Mouse (Mus musculus) ES-CJ7 (cell line): Measurements from ENCODE around the gene Pcgf2.
"Not testable (repeated sequence)": the region's sequence is repeated elsewhere in the genome, so short reads cannot be mapped to it uniquely, and the experiment has no call there.

Experiments used
- DNase-seq: peaks from one replicate; pipeline ENCODE4 v3.0.0; 2011; ENCODE audit warnings: low read depth, low spot score

Gene Pcgf2

GRCm38 (mm10) chr11:97700003-97700745 is at the start of gene Pcgf2:
Gene Pcgf2 (minus strand): TSS chr11:97700497.
- DNase-seq: no peak

GRCm38 (mm10) chr11:97748496-97748895 is 48.2 kb upstream of the Pcgf2 start:
- no peak for DNase-seq

GRCm38 (mm10) chr11:97747773-97748172 is 47.5 kb upstream of the Pcgf2 start:
- no peak for DNase-seq

GRCm38 (mm10) chr11:97745331-97745721 is 45.0 kb upstream of the Pcgf2 start:
- DNase-seq: no peak

- peak; percentile 100 for DNase-seq
Measured at GRCm38 (mm10) chr11:97744718-97745330, 44.5 kb upstream of the Pcgf2 start.

GRCm38 (mm10) chr11:97744063-97744717 is 43.9 kb upstream of the Pcgf2 start, which contains the start of gene Pip4k2b:
Gene Pip4k2b (minus strand): TSS chr11:97744704.
- DNase-seq: peak; percentile 37

- no peak for DNase-seq
Measured at GRCm38 (mm10) chr11:97743423-97743822, 43.1 kb upstream of the Pcgf2 start.

- DNase-seq: no peak
Measured at GRCm38 (mm10) chr11:97742591-97742990, 42.3 kb upstream of the Pcgf2 start.

- no peak for DNase-seq
Measured at GRCm38 (mm10) chr11:97742157-97742556, 41.9 kb upstream of the Pcgf2 start.

- peak; percentile 38 for DNase-seq
Measured at GRCm38 (mm10) chr11:97740190-97740589, 39.9 kb upstream of the Pcgf2 start.

- DNase-seq: peak; percentile 83
Measured at GRCm38 (mm10) chr11:97739155-97739554, 38.9 kb upstream of the Pcgf2 start.

GRCm38 (mm10) chr11:97738703-97739102 is 38.4 kb upstream of the Pcgf2 start:
- peak; percentile 66 for DNase-seq

- no peak for DNase-seq
Measured at GRCm38 (mm10) chr11:97737600-97737999, 37.3 kb upstream of the Pcgf2 start.

- no peak for DNase-seq
Measured at GRCm38 (mm10) chr11:97736645-97737044, 36.3 kb upstream of the Pcgf2 start.

GRCm38 (mm10) chr11:97734810-97735209 is 34.5 kb upstream of the Pcgf2 start:
- DNase-seq: not testable (repeated sequence)

- DNase-seq: no peak
Measured at GRCm38 (mm10) chr11:97733689-97734088, 33.4 kb upstream of the Pcgf2 start.

- DNase-seq: no peak
Measured at GRCm38 (mm10) chr11:97728730-97729129, 28.4 kb upstream of the Pcgf2 start.

GRCm38 (mm10) chr11:97728311-97728710 is 28.0 kb upstream of the Pcgf2 start:
- DNase-seq: no peak

GRCm38 (mm10) chr11:97723709-97724108 is 23.4 kb upstream of the Pcgf2 start:
- no peak for DNase-seq

GRCm38 (mm10) chr11:97721338-97721737 is 21.0 kb upstream of the Pcgf2 start:
- DNase-seq: no peak

- DNase-seq: no peak
Measured at GRCm38 (mm10) chr11:97719041-97719440, 18.7 kb upstream of the Pcgf2 start.

GRCm38 (mm10) chr11:97718281-97718860 is 18.1 kb upstream of the Pcgf2 start:
- no peak for DNase-seq
